Mouse (Mus musculus) megakaryocyte, adult 5-6 weeks (primary cell): ENCODE measurements around the gene Mreg. TPM values are rescaled to one million over a fixed set of nuclear protein-coding genes. Genes with fewer than 3 reads are reported as not detected.
A peak's percentile ranks its signal among the peaks of the same experiment; 100 is the strongest.

Experiments
- ATAC-seq: 2 replicates; pipeline ENCODE4 v1.8.0; 2016; ENCODE audit warnings: mild to moderate bottlenecking, inconsistent platforms; ENCODE audit not compliant: poor library complexity, severe bottlenecking
- total RNA-seq, 2 experiments: library from RNA; stranded (forward) in 1 of 2; stranded (reverse) in 1 of 2; fragments of 153-499, 151-499 nt in 1 of 2; fragments of 221-1000, 200-1000 nt in 1 of 2; gene quantifications; 2 replicates each; pipeline versions ENCODE4 v1.2.3 to v1.2.4; 2015 to 2017

The Mreg gene
- total RNA-seq, 2 experiments from 2014 or later = 0.18 to 0.37 TPM

DNA sequence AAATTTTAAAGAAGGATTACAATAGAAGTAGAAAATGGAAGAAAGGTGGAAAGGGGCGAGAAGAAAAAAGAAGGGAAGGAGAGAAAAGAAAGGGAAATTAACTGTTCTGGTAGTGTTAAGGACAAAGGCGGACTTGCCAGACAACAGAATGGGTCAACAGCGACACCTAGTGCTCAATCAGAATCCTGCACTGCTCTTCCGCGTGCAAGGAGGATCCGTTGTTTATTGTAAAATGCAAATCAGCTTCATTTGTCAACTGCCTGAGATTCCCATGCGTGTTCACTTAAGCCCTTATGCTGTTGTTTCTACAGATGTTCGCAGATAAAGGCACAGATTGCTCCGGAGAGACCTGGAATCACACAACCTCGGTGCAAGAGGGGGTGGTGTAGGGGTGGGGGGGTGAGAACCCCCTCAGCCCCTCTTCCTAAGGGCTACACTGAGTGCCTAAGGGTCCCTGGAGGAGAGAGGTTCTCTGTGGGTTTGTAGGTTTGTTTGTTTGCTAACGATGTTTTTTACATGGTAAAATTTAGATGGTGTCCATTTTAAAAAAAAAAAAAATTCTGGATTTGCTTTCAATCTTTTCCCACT is 70.1 kb downstream of the Mreg start:
- peak; percentile 97 for ATAC-seq

- no peak for ATAC-seq
These were observed 76.0 kb downstream of the Mreg start for GRCm38 (mm10) chr1:72136101-72136500.

DNA sequence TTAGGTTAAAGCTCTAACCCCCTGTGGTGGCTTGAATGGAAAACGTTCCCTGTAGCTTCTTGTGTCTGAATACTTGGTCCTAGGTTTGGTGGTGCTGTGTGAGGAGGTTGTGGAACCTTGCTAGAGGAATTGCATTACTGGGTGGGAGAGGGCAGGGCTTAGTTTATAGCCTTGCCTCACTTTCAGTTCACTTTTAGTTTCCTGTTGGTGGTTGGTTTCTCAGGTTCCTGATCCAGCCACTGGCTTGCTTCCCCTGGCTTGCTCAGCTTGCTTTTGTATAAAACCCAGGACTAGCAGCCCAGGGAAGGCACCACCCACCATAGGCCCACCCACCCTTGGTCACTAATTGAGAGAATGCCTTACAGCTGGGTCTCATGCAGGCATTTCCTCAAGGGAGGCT is 77.6 kb downstream of the Mreg start:
- peak; percentile 99 for ATAC-seq

GRCm38 (mm10) chr1:72123434-72124297 is 88.4 kb downstream of the Mreg start:
- ATAC-seq = peak; percentile 100

DNA sequence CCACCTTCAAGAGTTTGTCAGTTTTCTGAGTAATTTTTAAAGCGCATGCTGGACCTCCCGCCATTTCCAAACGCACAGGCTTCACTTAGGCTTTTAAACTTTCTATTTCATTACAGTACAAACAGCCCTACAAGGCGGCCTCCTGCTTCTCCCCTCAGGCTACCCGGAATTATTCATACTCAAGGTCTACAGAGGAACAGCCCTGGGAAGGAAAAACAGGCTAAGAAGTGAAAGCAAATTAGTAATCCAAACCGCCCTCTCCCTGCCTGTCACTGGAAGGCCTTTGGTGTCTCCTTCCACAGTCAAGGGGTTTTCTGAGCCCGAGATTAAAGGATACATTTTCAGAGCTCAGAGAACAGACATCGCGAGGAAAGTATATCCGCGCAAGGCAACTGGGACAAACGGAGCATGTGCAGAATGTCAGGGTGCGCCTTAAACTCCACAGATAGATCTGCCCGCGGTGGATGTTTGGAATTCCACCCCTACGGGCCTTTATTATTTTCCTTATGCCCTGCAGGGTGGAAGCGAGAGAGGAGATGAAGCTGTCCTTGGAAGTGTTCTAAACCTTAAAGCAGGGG is 90.4 kb downstream of the Mreg start:
- no peak for ATAC-seq

GRCm38 (mm10) chr1:72119981-72120380 is 92.1 kb downstream of the Mreg start:
- no peak for ATAC-seq

DNA sequence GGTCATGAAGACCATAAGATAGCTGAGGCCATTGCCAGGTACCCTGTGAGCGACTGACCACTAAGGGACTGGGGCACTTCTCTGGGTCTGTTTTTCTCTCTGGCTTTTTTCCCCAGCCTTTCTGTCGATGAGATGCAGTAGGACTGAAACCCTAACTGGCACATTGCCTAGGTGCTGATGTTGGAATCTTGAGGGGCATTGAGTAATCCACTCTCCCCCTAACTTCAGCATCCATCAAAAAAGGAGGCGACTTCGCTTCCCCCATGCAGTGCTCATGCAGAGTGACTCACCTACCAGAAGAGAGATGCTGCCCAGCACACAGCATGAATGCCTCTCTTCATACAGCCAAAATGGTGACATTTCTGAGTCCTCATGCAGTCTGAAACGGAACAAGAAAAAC is 97.9 kb downstream of the Mreg start:
- ATAC-seq = no peak

Other genes starting within 250 kb of the Mreg start
- gene Pecr, start 72.0 kb upstream of the Mreg start, total RNA-seq (2015) = 0.29 and 0.66 TPM in 2 replicates
- 0.45 and 1.3 TPM in 2 replicates for gene Pecr, start 72.0 kb upstream of the Mreg start, total RNA-seq (2017)
- not detected in 2 replicates for gene Tmem169, start 72.1 kb upstream of the Mreg start, total RNA-seq (2015)
- gene Tmem169, start 72.1 kb upstream of the Mreg start, total RNA-seq (2017) = not detected in 2 replicates
- 0.31 and 0.50 TPM in 2 replicates for gene Xrcc5, start 95.1 kb upstream of the Mreg start, total RNA-seq (2015)
- gene Xrcc5, start 95.1 kb upstream of the Mreg start, total RNA-seq (2017) = 0.77 and 2.9 TPM in 2 replicates